Mouse (Mus musculus): Measurements from ENCODE around the gene Zfp513.
A peak's percentile ranks its signal among the peaks of the same experiment; 100 is the strongest.

The Zfp513 gene

GRCm38 (mm10) chr5:31168630-31169029 is 33.5 kb downstream of the Zfp513 start:
- no peak for DNase-seq (ENCODE audit: low spot score)

GRCm38 (mm10) chr5:31164878-31165277 is 37.2 kb downstream of the Zfp513 start:
- no peak for DNase-seq (ENCODE audit: low spot score)

GRCm38 (mm10) chr5:31162462-31162861 is 39.6 kb downstream of the Zfp513 start:
- DNase-seq (ENCODE audit: low spot score): no peak

- DNase-seq (ENCODE audit: low spot score): peak; percentile 58
These were observed 48.0 kb downstream of the Zfp513 start, which contains the start of gene Mpv17 for GRCm38 (mm10) chr5:31154152-31154553. TSS of gene Mpv17 (minus strand) at chr5:31154251.

GRCm38 (mm10) chr5:31153516-31154151 is 48.5 kb downstream of the Zfp513 start:
- DNase-seq (ENCODE audit: low spot score): no peak

GRCm38 (mm10) chr5:31151746-31152145 is 50.4 kb downstream of the Zfp513 start:
- no peak for DNase-seq (ENCODE audit: low spot score)

GRCm38 (mm10) chr5:31149781-31150180 is 52.3 kb downstream of the Zfp513 start:
- DNase-seq (ENCODE audit: low spot score): no peak
